Mouse (Mus musculus): ENCODE results near the gene Basp1.
"Not testable (repeated sequence)": the region's sequence is repeated elsewhere in the genome, so short reads cannot be mapped to it uniquely, and the experiment has no call there.

Gene Basp1

DNA sequence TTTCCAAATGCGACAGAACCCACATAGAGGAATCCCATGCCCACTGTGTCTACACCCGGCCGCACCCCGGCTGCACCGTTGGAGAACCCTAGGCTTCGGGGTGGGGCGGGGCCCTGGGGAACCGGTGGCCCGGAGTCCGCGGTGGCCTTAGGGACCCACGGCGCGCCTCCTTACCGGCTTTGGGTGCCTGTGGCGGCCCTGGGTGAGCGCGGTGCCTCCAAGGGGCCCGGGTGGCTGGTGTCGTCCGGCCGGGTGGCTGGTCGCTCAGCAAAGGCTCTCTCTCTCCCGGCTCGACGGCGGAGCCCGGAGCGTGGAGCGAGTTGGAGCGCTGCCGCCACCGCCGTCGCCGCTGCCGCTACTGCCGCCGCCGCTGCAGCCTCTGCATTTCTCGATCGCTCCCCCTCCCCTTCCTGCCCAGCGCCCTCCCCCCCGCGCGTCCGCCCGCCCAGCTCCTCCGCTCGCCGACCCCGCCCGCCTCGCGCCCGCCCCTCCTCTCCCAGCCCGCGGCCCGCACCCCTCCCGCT is at the start of gene Basp1:
Gene Basp1, minus strand, starts transcription at position 387 of the 524 bp plus-strand sequence.
- DNase-seq (ENCODE audit: low read depth, low spot score) = peak; percentile 58

- DNase-seq (ENCODE audit: low read depth, low spot score) = not testable (repeated sequence)
Observed at GRCm38 (mm10) chr15:25463076-25463475, 49.5 kb upstream of the Basp1 start.

DNA sequence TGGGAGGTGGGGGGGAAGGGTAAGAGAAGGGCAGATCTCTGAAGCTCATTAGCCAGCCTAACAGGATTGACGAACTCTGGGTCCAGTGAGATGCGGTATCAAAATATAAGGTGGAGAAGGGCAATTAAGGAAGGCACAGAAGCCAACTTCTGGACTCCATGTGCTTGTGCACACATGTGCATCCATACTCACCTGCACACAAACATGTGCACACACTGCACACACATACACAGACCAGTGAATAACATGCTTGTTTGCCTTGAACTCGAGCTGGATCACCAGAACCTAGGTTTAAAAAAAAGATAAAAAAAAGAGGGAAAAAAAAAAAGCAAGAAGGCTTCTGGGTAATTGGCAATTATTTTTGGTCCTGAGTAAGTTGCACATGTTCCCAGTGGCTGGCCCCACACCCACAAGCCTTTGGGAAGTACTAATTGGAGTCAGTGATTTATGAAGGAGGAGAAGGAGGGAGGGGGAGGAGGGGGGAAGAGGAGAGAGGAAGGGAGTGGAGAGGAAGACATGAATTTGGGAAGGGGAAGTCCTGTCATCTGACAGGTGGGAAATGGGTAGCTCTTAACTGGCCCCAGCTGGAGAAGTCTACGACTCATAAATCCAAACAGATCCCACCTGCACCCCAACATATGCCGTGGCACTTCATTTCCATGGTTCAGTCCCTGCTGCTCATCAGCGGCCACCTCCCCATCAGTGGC is 48.6 kb upstream of the Basp1 start:
- DNase-seq (ENCODE audit: low read depth, low spot score) = no peak

DNA sequence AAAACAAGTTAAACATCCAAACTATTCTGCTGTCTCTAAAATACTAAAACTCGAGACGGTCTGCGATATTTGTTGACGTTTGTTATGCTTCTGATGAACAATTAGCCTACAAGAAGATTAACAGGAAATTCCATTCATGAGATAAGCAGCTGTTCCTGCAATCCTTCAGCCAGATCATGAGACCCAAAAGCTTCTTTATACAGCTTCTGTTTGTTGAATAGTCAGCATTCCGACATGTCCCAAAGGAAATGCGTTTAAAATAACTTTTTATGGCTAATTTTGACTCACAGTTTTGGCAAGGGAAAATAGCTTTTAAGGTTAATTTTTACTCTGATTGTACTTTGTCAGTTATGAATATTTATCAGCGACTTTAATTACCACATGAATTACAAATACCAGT is 46.3 kb upstream of the Basp1 start:
- no peak for DNase-seq (ENCODE audit: low read depth, low spot score)

DNA sequence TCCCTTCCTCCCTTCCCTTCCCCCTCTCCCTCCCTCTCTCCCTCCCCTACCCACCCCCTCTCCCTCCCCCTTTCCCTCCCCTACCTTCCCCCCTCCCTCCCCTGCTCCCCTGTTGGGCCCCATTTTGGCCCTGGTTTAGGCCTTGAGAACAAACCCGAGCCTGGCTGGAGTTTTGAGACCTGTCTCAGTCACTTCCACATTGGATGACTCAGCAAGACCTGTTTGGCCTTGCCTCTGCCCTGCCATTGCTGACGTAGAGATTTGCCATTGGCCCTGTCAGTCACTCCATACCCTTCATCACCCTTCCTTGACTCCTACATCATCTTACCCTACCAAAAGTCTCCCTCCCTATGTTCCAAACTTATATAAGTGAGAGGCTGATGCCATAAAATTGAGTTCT is 43.9 kb upstream of the Basp1 start:
- DNase-seq (ENCODE audit: low read depth, low spot score) = peak; percentile 9

DNA sequence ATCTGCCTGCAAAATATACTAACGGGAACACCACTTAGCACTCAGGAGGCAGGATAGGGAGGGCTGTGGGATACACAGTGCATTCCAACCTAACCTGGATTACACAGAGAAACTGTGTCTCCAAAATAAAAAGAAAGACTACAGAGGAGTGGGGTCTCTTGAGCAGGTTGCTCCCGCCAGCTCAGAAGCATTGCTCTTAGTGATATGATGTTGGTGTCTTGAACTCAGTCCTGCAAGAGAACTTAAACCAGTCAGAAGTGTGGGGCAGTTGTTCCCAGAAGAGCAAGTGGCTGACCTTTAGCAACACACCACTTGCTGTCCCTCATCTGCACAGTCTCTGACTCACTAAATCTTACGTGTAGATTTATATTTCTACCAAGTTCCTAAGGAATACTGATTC is 40.0 kb upstream of the Basp1 start:
- no peak for DNase-seq (ENCODE audit: low read depth, low spot score)

DNA sequence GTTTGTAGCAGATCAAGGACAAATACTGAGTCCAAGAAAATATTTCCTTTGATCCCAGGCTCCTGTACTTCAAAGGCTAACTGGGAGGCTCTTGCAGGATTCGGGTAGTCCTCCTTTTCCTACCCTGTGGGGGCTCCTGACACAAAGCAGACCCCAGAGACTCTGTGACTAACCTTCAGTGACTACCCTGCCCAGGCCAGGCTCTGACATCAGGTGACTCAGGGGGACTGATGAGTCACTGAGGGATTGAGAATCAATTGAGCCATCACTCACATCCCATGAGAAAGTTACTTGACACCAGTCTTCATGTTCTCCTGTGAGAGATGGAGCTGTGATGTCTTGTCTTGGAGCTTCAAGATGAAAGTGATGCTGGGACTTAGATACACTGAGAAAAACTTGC is 35.8 kb upstream of the Basp1 start:
- DNase-seq (ENCODE audit: low read depth, low spot score) = no peak

GRCm38 (mm10) chr15:25448703-25449340 is 35.3 kb upstream of the Basp1 start:
- no peak for DNase-seq (ENCODE audit: low read depth, low spot score)

GRCm38 (mm10) chr15:25447136-25447535 is 33.6 kb upstream of the Basp1 start:
- DNase-seq (ENCODE audit: low read depth, low spot score) = no peak

DNA sequence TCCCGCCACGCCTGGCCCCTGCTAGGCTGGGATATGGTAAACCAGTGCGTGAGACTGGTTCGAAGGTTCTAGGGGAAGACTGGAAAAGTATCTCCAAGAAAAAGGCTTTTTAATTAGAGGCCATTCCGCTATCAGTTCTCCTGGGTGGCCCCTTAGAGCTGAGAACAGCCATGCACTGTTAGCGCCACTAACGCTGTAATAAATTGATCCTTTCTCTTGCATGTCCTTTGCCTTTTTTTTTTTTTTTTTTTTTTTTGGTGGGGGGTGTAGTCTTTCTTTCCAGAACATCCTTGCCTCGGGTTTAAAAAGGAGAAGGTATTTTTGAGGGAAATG is 32.6 kb upstream of the Basp1 start:
- DNase-seq (ENCODE audit: low read depth, low spot score) = no peak

DNA sequence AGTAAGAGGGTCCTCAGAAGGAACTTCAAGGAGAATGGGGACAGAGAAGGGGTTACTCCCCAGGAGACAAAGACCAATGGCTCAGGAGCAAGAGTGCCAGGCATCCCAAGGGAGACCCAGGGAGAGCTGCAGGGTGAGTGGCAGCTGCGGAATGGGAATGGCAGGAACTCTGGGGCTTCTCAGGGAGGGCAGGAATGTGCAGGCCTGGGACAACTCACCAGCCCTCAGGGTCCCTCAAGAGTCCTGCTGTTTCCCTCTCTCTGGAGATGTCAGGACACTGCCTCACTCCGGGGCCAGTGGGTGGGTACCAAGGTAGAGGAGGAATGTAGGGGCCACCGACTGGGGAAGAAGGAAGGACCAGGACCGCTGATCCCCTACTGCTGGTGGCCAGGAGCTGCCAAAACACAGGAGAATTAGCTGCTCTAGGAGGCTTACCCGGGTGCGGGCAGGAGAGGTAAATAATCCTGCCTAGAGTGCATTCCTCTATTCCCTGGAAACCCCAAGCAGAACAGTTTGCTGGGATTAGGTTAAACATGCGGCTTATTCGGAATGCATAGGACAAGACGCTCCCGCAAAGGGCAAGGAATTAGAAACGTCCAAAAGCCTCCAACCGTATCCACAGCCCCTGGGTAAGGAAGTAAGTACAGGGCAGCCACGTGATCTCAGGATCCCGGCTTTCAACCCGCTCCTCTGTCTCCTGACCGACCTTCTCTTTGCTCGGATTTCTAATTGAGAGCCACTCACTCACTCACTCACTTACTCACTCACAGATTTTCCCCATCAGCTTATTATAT is 32.0 kb upstream of the Basp1 start:
- DNase-seq (ENCODE audit: low read depth, low spot score) = peak; percentile 10

- DNase-seq (ENCODE audit: low read depth, low spot score) = no peak
Observed at GRCm38 (mm10) chr15:25444208-25444607, 30.6 kb upstream of the Basp1 start.

DNA sequence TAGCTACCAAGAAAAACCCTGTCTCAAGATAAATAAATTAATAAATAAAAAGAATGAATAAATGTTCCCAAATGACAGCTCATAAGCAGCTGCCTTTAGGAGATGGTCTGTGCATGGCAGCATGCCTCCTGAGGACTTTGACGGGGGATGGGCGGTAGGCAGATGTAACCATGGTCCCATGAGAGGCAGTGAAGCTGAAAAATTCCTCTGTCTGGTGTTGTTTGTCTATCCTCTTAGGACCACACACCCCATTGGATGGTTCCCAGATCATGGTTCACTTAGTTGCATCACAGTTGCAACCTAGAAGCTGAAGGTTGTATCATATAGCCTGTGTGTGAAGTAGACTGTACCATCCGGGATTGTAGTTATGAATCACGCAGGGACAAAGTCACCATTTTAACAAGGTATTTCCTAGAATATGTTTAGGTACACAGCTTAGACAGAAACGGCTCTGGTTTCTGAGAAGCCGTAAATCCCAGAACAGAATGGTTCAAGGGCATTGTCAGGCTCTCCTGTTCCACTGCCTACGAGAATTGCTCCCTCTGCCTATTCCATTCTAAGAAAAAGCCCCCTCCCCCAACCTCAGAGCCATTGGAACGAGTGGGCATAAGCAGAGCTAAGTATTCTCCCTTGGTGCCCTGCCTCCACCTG is 29.7 kb upstream of the Basp1 start:
- no peak for DNase-seq (ENCODE audit: low read depth, low spot score)

DNA sequence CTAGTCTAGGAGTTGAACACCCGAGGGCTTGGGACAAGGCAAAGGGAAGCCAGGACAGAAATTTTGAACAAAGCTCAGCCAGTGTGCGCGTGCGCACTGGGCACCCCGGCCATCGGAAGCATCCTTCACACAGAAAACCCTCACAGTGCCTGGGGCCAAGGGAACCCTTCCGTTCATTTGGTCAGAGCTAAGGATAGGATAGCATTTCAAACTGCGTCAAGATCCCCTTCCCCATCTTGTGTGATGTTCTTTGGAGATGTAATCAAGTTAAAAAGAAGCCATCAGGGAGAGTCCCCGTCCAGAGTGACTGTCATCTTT is 28.3 kb upstream of the Basp1 start:
- DNase-seq (ENCODE audit: low read depth, low spot score) = no peak

GRCm38 (mm10) chr15:25440991-25441867 is 27.7 kb upstream of the Basp1 start:
- DNase-seq (ENCODE audit: low read depth, low spot score) = peak; percentile 72

DNA sequence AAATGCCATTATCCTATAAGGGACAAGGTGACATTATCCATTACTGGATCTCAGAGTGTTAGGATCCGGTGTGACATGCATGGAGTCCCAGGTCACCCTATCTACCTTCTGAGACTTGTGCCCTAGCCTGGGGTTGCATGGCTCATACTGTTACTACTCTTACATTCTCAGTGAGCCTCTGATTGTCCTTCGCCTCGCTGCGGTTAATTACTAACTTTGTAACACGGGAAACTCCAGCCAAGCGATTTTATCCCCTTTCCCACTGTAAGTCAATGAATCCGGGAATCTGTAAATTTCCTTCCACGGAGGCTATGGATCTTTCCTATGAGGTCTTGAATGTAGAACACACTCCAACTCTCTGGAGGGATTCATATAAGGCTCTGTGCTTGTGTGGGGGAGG is 26.8 kb upstream of the Basp1 start:
- no peak for DNase-seq (ENCODE audit: low read depth, low spot score)

GRCm38 (mm10) chr15:25432341-25432740 is 18.8 kb upstream of the Basp1 start:
- no peak for DNase-seq (ENCODE audit: low read depth, low spot score)

GRCm38 (mm10) chr15:25430167-25430566 is 16.6 kb upstream of the Basp1 start:
- no peak for DNase-seq (ENCODE audit: low read depth, low spot score)

- DNase-seq (ENCODE audit: low read depth, low spot score) = no peak
Observed at GRCm38 (mm10) chr15:25429007-25429406, 15.4 kb upstream of the Basp1 start.

DNA sequence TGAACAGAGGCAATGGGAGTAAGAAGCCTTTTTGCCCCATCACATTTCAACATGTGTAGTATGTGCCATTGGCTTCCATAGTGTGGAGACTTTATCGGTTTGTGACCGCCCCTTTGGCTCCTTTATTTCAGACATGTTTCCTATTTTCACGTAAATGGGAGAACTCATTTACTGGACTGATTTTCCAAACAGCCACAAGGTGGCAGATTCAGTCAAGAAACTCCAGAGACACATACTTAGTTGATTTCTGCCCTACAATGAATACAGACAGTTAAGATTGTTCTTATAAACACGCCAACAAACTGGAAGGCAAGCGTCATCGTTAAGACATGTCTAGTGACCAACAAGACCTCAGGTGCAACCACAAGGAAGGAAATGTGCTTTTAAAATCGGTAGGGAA is 15.0 kb upstream of the Basp1 start:
- peak; percentile 60 for DNase-seq (ENCODE audit: low read depth, low spot score)

DNA sequence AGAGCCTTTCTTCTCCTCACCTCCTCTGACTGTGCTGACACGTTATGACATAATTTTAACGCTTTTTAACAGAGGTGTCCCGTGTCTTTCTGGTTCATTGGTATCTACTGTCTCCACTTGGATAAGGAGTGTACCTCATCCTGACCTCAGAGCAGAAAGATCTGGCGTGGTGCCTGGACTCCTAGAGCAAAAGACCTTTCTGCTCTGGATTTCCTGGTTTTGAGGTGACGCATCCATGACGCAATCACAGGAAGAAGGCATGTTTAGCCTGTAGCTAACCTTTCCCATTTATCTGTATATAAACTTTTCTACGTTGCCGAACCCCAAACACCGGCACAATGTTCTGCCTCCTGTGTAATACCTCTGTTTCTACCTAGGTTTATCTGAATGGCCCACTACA is 6.7 kb upstream of the Basp1 start:
- DNase-seq (ENCODE audit: low read depth, low spot score) = no peak
